Mouse (Mus musculus) lung, postnatal 0 days (tissue): ENCODE measurements around the gene Prrt1.

Source experiments
- CTCF ChIP-seq: IDR thresholded peaks from 2 replicates; pipeline ENCODE4 v1.5.1; 2016; ENCODE audit warnings: antibody characterized with exemption, mild to moderate bottlenecking
- EP300 ChIP-seq: IDR thresholded peaks from 2 replicates; pipeline ENCODE4 v1.6.1; 2016; ENCODE audit warnings: antibody characterized with exemption, mild to moderate bottlenecking, control low read depth

DNA sequence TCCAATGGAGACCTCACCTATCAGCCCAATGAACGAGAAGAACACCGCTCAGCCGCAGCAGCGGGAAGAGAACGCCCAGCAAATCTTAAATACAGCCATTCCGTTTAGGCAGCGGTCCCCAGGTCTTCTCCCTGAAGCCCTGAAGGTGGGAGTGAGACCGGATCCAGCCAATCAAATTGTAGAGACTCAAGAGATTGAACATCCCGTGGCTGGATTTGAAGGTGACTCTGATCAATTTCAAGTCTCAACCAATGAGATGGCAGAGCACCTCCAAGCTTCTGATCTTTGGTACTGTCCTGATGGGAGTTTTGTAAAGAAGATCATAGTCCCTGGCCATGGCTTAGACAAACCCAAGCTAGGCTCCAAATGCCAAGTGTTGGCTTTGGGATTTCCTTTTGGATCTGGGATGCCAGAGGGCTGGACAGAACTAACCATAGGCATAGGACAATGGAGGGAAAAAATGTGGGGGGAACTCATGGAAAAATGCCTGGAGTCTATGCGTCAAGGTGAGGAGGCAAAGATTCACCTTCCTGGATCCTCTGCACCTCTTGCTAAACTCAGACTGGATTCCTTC is 16.0 kb downstream of the Prrt1 start:
- TF ChIP-seq CTCF (no peak), EP300 (no peak)
